Mouse (Mus musculus): ENCODE measurements around the gene Fam198a. TPM values are rescaled to one million over a fixed set of nuclear protein-coding genes. Genes with fewer than 3 reads are reported as not detected.

Gene Fam198a
- polyA plus RNA-seq, 1 experiment from 2014 or later: 0.89 TPM

DNA sequence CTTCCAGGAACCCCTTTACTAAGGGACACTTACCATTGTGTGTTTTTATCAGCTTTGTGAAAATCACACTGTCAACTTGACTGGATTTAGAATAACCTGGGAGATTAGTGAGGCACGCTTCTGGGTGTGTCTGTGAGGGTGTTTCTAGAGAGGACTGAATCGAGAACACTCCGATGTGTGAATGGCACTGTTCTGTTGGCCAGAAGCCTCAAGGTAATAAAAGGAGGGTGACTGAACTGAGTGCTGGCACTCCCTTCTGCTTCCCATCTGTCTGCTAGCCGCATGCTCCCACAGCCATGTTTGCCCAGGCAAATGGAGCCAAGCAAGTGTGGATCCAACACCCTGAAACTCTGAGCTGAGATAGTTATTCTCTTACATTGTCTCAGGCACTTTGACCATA is 47.2 kb downstream of the Fam198a start:
- Histone ChIP-seq H3K9me3 (replicated peaks; ENCODE audit: control insufficient read depth, low read length) (no peaks in the 10 kb centered on the region), H3K36me3 (ENCODE audit: control insufficient read depth, insufficient read depth, low read length) (no peaks in the 10 kb centered on the region), H3K4me3 (ENCODE audit: low read depth, low read length) (no peak overlapping the region), H3K4me1 (ENCODE audit: control insufficient read depth, insufficient read depth, low read length) (peaks cover 3% of the 10 kb centered on the region; the same call in 1 of the 2 replicates), H3K4me2 (ENCODE audit: low read length) (no peak overlapping the region), H3K27me3 (replicated peaks; ENCODE audit: control insufficient read depth, insufficient read depth, low read length) (no peaks in the 10 kb centered on the region), H3K9ac (ENCODE audit: low read length) (no peak overlapping the region), H3K27ac (ENCODE audit: low read depth, low read length) (no peak overlapping the region)
- 72% methylated on average over 4 of the region's 4 CpGs for WGBS
- DNase-seq (ENCODE audit: low spot score) (no peak), ATAC-seq (no peak)

GRCm38 (mm10) chr9:122006175-122006574 is 55.4 kb downstream of the Fam198a start:
- Histone ChIP-seq H3K4me1 (ENCODE audit: control insufficient read depth, insufficient read depth, low read length) (no peaks in the 10 kb centered on the region), H3K27ac (ENCODE audit: low read depth, low read length) (no peak overlapping the region), H3K4me2 (ENCODE audit: low read length) (no peak overlapping the region), H3K36me3 (ENCODE audit: control insufficient read depth, insufficient read depth, low read length) (no peaks in the 10 kb centered on the region), H3K9ac (ENCODE audit: low read length) (no peak overlapping the region), H3K27me3 (replicated peaks; ENCODE audit: control insufficient read depth, insufficient read depth, low read length) (no peaks in the 10 kb centered on the region), H3K4me3 (ENCODE audit: low read depth, low read length) (no peak overlapping the region), H3K9me3 (replicated peaks; ENCODE audit: control insufficient read depth, low read length) (no peaks in the 10 kb centered on the region)
- 96% methylated on average over 2 of the region's 2 CpGs for WGBS
- no peak for DNase-seq (ENCODE audit: low spot score)
- no peak for ATAC-seq

DNA sequence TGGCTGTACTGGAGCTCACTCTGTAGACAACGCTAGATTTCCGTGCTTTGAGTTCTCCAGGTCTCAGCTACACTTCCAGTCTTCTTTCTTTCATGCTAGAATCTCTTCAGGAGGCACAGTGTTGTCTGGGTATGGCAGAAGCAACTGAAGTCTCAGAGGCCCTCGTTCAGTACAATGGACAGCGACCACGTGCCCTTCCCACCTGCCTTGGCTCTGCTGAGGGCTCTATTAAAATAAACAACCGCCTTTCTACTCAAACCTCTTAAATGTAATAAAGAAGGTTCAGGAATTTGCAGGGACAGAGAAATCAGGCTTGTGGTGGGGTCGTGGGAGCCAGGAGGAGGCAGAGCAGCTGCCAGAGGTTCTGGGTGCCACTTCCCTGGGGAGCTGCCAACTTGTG is 55.8 kb downstream of the Fam198a start:
- no peak overlapping the region for H3K9ac ChIP-seq (ENCODE audit: low read length)
- H3K36me3 ChIP-seq (ENCODE audit: control insufficient read depth, insufficient read depth, low read length): no peaks in the 10 kb centered on the region
- H3K9me3 ChIP-seq (replicated peaks; ENCODE audit: control insufficient read depth, low read length): no peaks in the 10 kb centered on the region
- 12% methylated on average over 7 of the region's 7 CpGs for WGBS
- ATAC-seq (no peak), DNase-seq (ENCODE audit: low spot score) (no peak)
- no peaks in the 10 kb centered on the region for H3K4me1 ChIP-seq (ENCODE audit: control insufficient read depth, insufficient read depth, low read length)
- H3K4me2 ChIP-seq (ENCODE audit: low read length): no peak overlapping the region
- H3K27me3 ChIP-seq (replicated peaks; ENCODE audit: control insufficient read depth, insufficient read depth, low read length): no peaks in the 10 kb centered on the region
- no peak overlapping the region for H3K27ac ChIP-seq (ENCODE audit: low read depth, low read length)
- H3K4me3 ChIP-seq (ENCODE audit: low read depth, low read length): no peak overlapping the region

GRCm38 (mm10) chr9:122008876-122009275 is 58.1 kb downstream of the Fam198a start:
- WGBS: 35% methylated on average over 2 of the region's 2 CpGs
- H3K4me2 ChIP-seq (ENCODE audit: low read length): no peak overlapping the region
- no peak for ATAC-seq
- H3K36me3 ChIP-seq (ENCODE audit: control insufficient read depth, insufficient read depth, low read length): no peaks in the 10 kb centered on the region
- no peaks in the 10 kb centered on the region for H3K4me1 ChIP-seq (ENCODE audit: control insufficient read depth, insufficient read depth, low read length)
- no peak overlapping the region for H3K4me3 ChIP-seq (ENCODE audit: low read depth, low read length)
- no peaks in the 10 kb centered on the region for H3K9me3 ChIP-seq (replicated peaks; ENCODE audit: control insufficient read depth, low read length)
- peak overlapping the region; percentile 39; the same call in 1 of the 2 replicates for H3K27ac ChIP-seq (ENCODE audit: low read depth, low read length)
- H3K9ac ChIP-seq (ENCODE audit: low read length): no peak overlapping the region
- DNase-seq (ENCODE audit: low spot score): peak; percentile 59
- H3K27me3 ChIP-seq (replicated peaks; ENCODE audit: control insufficient read depth, insufficient read depth, low read length): no peaks in the 10 kb centered on the region

DNA sequence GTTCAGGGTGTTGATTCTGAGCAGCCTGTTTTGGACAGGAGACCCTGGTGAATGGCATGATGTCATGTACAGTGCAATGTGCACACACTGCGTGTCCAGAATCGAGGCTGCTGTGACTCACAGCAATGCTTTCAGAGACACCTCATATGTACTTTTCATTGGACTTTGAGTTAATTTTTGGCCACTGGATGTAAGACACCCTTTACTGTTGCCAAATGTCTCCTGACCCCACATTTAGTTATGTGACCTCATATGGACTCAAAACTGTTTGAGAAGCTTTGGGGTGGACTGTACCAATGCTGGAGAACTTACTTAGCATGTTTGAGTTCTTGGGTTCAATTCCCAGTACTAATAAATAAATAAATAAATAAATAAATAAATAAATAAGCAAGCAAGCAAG is 60.0 kb downstream of the Fam198a start:
- ATAC-seq: no peak
- H3K4me3 ChIP-seq (ENCODE audit: low read depth, low read length): no peak overlapping the region
- H3K4me2 ChIP-seq (ENCODE audit: low read length): no peak overlapping the region
- no peak overlapping the region for H3K27ac ChIP-seq (ENCODE audit: low read depth, low read length)
- no peak overlapping the region for H3K9ac ChIP-seq (ENCODE audit: low read length)
- WGBS: 95% methylated on average over 2 of the region's 2 CpGs
- H3K9me3 ChIP-seq (replicated peaks; ENCODE audit: control insufficient read depth, low read length): no peaks in the 10 kb centered on the region
- DNase-seq (ENCODE audit: low spot score): no peak
- H3K27me3 ChIP-seq (replicated peaks; ENCODE audit: control insufficient read depth, insufficient read depth, low read length): no peaks in the 10 kb centered on the region
- H3K36me3 ChIP-seq (ENCODE audit: control insufficient read depth, insufficient read depth, low read length): no peaks in the 10 kb centered on the region
- no peaks in the 10 kb centered on the region for H3K4me1 ChIP-seq (ENCODE audit: control insufficient read depth, insufficient read depth, low read length)

- 87% methylated on average over 2 of the region's 2 CpGs for WGBS
- ATAC-seq: no peak
- H3K36me3 ChIP-seq (ENCODE audit: control insufficient read depth, insufficient read depth, low read length): no peaks in the 10 kb centered on the region
- no peak overlapping the region for H3K27ac ChIP-seq (ENCODE audit: low read depth, low read length)
- H3K4me2 ChIP-seq (ENCODE audit: low read length): no peak overlapping the region
- H3K27me3 ChIP-seq (replicated peaks; ENCODE audit: control insufficient read depth, insufficient read depth, low read length): no peaks in the 10 kb centered on the region
- no peak overlapping the region for H3K9ac ChIP-seq (ENCODE audit: low read length)
- H3K4me3 ChIP-seq (ENCODE audit: low read depth, low read length): no peak overlapping the region
- DNase-seq (ENCODE audit: low spot score): no peak
- no peaks in the 10 kb centered on the region for H3K4me1 ChIP-seq (ENCODE audit: control insufficient read depth, insufficient read depth, low read length)
- H3K9me3 ChIP-seq (replicated peaks; ENCODE audit: control insufficient read depth, low read length): no peaks in the 10 kb centered on the region
Measured at GRCm38 (mm10) chr9:122012816-122013215, 62.0 kb downstream of the Fam198a start.

DNA sequence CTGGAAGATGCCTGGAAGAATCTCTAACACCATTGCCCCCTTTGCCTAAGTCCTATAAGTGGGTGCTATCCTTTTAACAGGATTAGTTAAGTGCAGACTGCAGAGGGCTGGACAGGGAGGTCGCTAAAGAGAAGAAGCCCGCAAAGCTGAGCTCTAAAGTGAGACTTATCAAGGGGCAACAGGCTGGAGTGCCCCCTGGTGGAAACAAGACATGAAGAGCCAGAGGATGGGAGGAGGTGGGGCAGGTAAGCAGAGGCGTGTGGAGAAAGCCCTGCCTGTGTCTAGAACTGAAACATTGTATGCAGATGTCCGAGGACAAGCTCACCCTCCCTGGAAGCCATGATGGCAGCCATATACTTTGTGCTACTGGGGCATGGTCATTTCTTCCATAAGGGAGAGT is 62.8 kb downstream of the Fam198a start:
- no peak for ATAC-seq
- no peaks in the 10 kb centered on the region for H3K36me3 ChIP-seq (ENCODE audit: control insufficient read depth, insufficient read depth, low read length)
- whole genome bisulfite sequencing: 81% methylated on average over 4 of the region's 4 CpGs
- H3K9me3 ChIP-seq (replicated peaks; ENCODE audit: control insufficient read depth, low read length): no peaks in the 10 kb centered on the region
- no peak overlapping the region for H3K27ac ChIP-seq (ENCODE audit: low read depth, low read length)
- H3K9ac ChIP-seq (ENCODE audit: low read length): no peak overlapping the region
- DNase-seq (ENCODE audit: low spot score): no peak
- no peaks in the 10 kb centered on the region for H3K27me3 ChIP-seq (replicated peaks; ENCODE audit: control insufficient read depth, insufficient read depth, low read length)
- no peak overlapping the region for H3K4me2 ChIP-seq (ENCODE audit: low read length)
- no peak overlapping the region for H3K4me3 ChIP-seq (ENCODE audit: low read depth, low read length)
- H3K4me1 ChIP-seq (ENCODE audit: control insufficient read depth, insufficient read depth, low read length): no peaks in the 10 kb centered on the region

DNA sequence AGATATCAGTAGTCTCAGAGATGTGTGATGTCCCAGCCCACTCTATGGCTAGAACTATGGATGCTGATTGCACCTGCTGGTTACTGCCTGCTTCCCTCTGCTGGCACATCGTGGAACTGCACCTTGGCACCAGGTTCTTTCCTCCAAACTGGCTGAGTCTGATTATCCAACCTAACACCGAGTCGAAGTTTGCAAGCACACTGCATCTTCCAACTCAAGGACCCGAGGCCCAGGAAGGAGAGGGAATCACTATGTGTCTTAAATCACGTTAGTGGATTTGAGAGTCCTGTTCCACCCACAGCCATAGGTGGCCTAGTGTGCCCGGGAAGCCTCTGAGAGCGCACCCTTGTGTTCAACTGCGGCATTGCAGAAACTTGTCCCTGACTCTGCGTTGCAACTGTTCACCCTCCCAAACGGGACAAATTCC is 63.5 kb downstream of the Fam198a start:
- no peak overlapping the region for H3K4me3 ChIP-seq (ENCODE audit: low read depth, low read length)
- H3K27me3 ChIP-seq (replicated peaks; ENCODE audit: control insufficient read depth, insufficient read depth, low read length): no peaks in the 10 kb centered on the region
- no peaks in the 10 kb centered on the region for H3K9me3 ChIP-seq (replicated peaks; ENCODE audit: control insufficient read depth, low read length)
- peak; percentile 46 for ATAC-seq
- no peak overlapping the region for H3K27ac ChIP-seq (ENCODE audit: low read depth, low read length)
- H3K9ac ChIP-seq (ENCODE audit: low read length): no peak overlapping the region
- 8% methylated on average over 10 of the region's 10 CpGs for WGBS
- H3K4me1 ChIP-seq (ENCODE audit: control insufficient read depth, insufficient read depth, low read length): peaks cover 5% of the 10 kb centered on the region
- H3K36me3 ChIP-seq (ENCODE audit: control insufficient read depth, insufficient read depth, low read length): no peaks in the 10 kb centered on the region
- peak; percentile 78 for DNase-seq (ENCODE audit: low spot score)
- H3K4me2 ChIP-seq (ENCODE audit: low read length): no peak overlapping the region

GRCm38 (mm10) chr9:122018079-122018478 is 67.3 kb downstream of the Fam198a start:
- Histone ChIP-seq H3K27ac (ENCODE audit: low read depth, low read length) (no peak overlapping the region), H3K27me3 (replicated peaks; ENCODE audit: control insufficient read depth, insufficient read depth, low read length) (no peaks in the 10 kb centered on the region), H3K9ac (ENCODE audit: low read length) (no peak overlapping the region), H3K4me1 (ENCODE audit: control insufficient read depth, insufficient read depth, low read length) (peaks cover 5% of the 10 kb centered on the region), H3K36me3 (ENCODE audit: control insufficient read depth, insufficient read depth, low read length) (no peaks in the 10 kb centered on the region), H3K9me3 (replicated peaks; ENCODE audit: control insufficient read depth, low read length) (no peaks in the 10 kb centered on the region), H3K4me2 (ENCODE audit: low read length) (no peak overlapping the region), H3K4me3 (ENCODE audit: low read depth, low read length) (no peak overlapping the region)
- WGBS: 78% methylated on average over 5 of the region's 5 CpGs
- ATAC-seq (no peak), DNase-seq (ENCODE audit: low spot score) (no peak)
